Mouse (Mus musculus): ENCODE measurements around the gene Zbtb44. TPM values are rescaled to one million over a fixed set of nuclear protein-coding genes. Genes with fewer than 3 reads are reported as not detected.

Gene Zbtb44
- total and polyA plus RNA-seq, 2 experiments from 2014 or later: 5.4 to 30.1 TPM

DNA sequence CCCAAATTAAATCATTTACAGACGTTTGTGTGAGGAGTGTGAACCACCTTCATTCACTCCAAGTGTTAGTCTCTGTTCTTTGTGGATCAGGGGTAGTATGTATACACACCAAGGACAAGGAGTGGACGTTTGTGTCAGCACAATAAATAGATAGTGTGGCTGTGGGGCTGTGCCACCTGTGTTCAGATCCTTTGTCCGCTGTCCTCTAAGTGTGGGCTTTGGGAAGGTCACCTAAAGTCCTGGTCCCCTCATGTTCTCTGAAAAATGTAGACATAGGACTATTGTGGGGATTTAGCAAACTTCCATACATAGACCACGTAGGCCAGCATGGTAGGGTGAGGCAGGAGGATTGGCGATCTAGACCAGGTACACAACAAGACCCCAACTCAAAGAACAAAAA is 55.1 kb downstream of the Zbtb44 start:
- H3K9me3 ChIP-seq (replicated peaks; ENCODE audit: control insufficient read depth, low read length): no peaks in the 10 kb centered on the region
- DNase-seq (ENCODE audit: low spot score) (no peak), ATAC-seq (ENCODE audit: insufficient read depth, low read depth) (no peak)
- no peak for TF ChIP-seq CTCF (IDR thresholded peaks at IDR 0.05; ENCODE audit: low read depth)
- peaks cover 16% of the 10 kb centered on the region; the same call in 1 of the 2 replicates for H3K27me3 ChIP-seq (ENCODE audit: control insufficient read depth, insufficient read depth, low read length)
- H3K27ac ChIP-seq (ENCODE audit: low read depth): no peak overlapping the region
- H3K4me2 ChIP-seq (ENCODE audit: low read depth, low read length): no peak overlapping the region
- 74% methylated on average over 5 of the region's 5 CpGs for WGBS
- no peak overlapping the region for H3K4me3 ChIP-seq (ENCODE audit: low read depth, low read length)
- no peaks in the 10 kb centered on the region for H3K4me1 ChIP-seq (ENCODE audit: control insufficient read depth, insufficient read depth)
- no peaks in the 10 kb centered on the region for H3K36me3 ChIP-seq (replicated peaks; ENCODE audit: control insufficient read depth, insufficient read depth, low read length)
- no peak overlapping the region for H3K9ac ChIP-seq (replicated peaks; ENCODE audit: low read depth, low read length)

DNA sequence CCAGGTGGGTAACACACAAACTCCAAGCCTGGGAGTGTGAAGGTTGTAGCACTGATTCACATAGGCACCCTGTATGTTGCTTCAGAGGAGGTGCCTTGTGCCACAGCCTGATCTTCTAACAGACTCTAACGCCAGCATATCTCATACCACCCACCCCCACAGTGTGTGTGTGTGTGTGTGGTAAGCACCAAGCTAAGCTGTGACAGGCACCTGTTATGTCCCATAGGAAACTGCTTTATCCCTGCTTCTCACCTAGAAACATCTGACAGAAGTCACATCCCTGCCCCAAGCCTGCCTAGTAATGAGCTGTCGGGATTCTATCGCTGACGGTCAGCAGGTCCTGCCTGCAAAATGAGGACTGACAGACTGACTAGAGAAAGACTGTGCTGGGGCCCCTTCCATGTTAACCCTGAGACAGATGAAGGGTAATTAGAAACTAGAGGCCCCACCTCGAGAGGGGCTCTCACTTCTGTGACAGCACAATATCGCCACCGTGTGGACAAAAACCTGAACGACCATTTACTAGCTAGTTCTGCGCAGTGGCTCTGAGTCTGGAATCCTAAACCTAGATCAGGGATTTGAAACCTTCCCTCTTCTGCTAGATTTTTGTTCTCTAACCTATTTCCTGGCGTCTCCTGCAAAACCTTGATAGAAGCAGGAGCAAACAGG is 55.8 kb downstream of the Zbtb44 start:
- no peak overlapping the region for H3K4me3 ChIP-seq (ENCODE audit: low read depth, low read length)
- H3K9ac ChIP-seq (replicated peaks; ENCODE audit: low read depth, low read length): no peak overlapping the region
- H3K36me3 ChIP-seq (replicated peaks; ENCODE audit: control insufficient read depth, insufficient read depth, low read length): no peaks in the 10 kb centered on the region
- ATAC-seq (ENCODE audit: insufficient read depth, low read depth) (no peak; the same call in 1 of the 2 replicates), DNase-seq (ENCODE audit: low spot score) (peak; percentile 74)
- no peak overlapping the region for H3K4me2 ChIP-seq (ENCODE audit: low read depth, low read length)
- TF ChIP-seq EP300 (IDR thresholded peaks at IDR 0.05; ENCODE audit: low read depth): no peak
- peak; percentile 75 for TF ChIP-seq CTCF (IDR thresholded peaks at IDR 0.05; ENCODE audit: low read depth)
- H3K27ac ChIP-seq (ENCODE audit: low read depth): no peak overlapping the region
- no peaks in the 10 kb centered on the region for H3K4me1 ChIP-seq (ENCODE audit: control insufficient read depth, insufficient read depth)
- H3K27me3 ChIP-seq (ENCODE audit: control insufficient read depth, insufficient read depth, low read length): peaks cover 16% of the 10 kb centered on the region; the same call in 1 of the 2 replicates
- 17% methylated on average over 10 of the region's 10 CpGs for WGBS
- H3K9me3 ChIP-seq (replicated peaks; ENCODE audit: control insufficient read depth, low read length): no peaks in the 10 kb centered on the region

DNA sequence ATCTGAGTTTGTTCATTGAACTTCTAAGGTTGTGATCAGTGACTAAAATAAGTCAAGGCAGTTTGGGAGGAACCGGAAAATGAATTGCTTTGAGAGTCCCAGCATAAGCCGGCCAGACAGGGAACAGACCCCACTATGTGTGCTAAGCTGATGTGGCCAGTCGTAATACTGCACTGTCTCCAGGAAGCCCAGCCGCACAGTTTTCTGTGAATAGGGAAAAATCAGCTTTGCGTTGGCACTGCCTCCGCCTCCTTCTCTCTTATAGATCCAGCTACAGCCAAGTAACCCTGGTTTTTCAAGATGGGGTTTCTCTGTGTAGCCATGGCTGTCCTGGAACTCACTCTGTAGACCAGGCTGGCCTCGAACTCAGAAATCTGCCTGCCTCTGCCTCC is 56.3 kb downstream of the Zbtb44 start:
- 79% methylated on average over 7 of the region's 7 CpGs for WGBS
- Histone ChIP-seq H3K4me2 (ENCODE audit: low read depth, low read length) (no peak overlapping the region), H3K9ac (replicated peaks; ENCODE audit: low read depth, low read length) (no peak overlapping the region), H3K4me1 (ENCODE audit: control insufficient read depth, insufficient read depth) (no peaks in the 10 kb centered on the region), H3K36me3 (replicated peaks; ENCODE audit: control insufficient read depth, insufficient read depth, low read length) (no peaks in the 10 kb centered on the region), H3K27ac (ENCODE audit: low read depth) (no peak overlapping the region), H3K4me3 (ENCODE audit: low read depth, low read length) (no peak overlapping the region), H3K27me3 (ENCODE audit: control insufficient read depth, insufficient read depth, low read length) (peaks cover 16% of the 10 kb centered on the region; the same call in 1 of the 2 replicates), H3K9me3 (replicated peaks; ENCODE audit: control insufficient read depth, low read length) (no peaks in the 10 kb centered on the region)
- ATAC-seq (ENCODE audit: insufficient read depth, low read depth): no peak
- no peak for DNase-seq (ENCODE audit: low spot score)
- no peak for TF ChIP-seq CTCF (IDR thresholded peaks at IDR 0.05; ENCODE audit: low read depth)
- TF ChIP-seq EP300 (IDR thresholded peaks at IDR 0.05; ENCODE audit: low read depth): no peak

DNA sequence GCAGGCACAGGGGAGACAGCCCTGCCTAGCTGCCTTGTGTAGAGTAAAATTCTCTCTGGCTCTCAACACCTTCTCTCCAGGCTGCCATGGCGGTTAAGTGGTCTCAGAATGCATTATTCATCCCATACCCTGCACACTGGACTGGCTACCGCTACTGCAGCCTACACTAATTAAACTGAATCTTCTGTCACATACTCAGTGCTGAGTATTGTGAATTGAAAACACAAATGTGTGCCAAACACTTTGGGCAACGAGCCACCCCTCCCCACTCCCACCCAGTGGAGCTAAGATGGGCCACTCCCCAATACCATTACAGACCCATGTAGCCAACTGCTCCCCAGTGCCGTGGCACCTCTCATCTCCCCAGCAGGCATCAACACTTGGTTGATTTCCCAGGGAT is 57.0 kb downstream of the Zbtb44 start:
- TF ChIP-seq CTCF (IDR thresholded peaks at IDR 0.05; ENCODE audit: low read depth) (no peak), EP300 (IDR thresholded peaks at IDR 0.05; ENCODE audit: low read depth) (no peak)
- Histone ChIP-seq H3K36me3 (replicated peaks; ENCODE audit: control insufficient read depth, insufficient read depth, low read length) (no peaks in the 10 kb centered on the region), H3K9me3 (replicated peaks; ENCODE audit: control insufficient read depth, low read length) (no peaks in the 10 kb centered on the region), H3K4me3 (ENCODE audit: low read depth, low read length) (no peak overlapping the region), H3K4me2 (ENCODE audit: low read depth, low read length) (no peak overlapping the region), H3K9ac (replicated peaks; ENCODE audit: low read depth, low read length) (no peak overlapping the region), H3K27me3 (ENCODE audit: control insufficient read depth, insufficient read depth, low read length) (peaks cover 16% of the 10 kb centered on the region; the same call in 1 of the 2 replicates), H3K27ac (ENCODE audit: low read depth) (no peak overlapping the region), H3K4me1 (ENCODE audit: control insufficient read depth, insufficient read depth) (no peaks in the 10 kb centered on the region)
- DNase-seq (ENCODE audit: low spot score) (no peak), ATAC-seq (ENCODE audit: insufficient read depth, low read depth) (no peak)
- 72% methylated on average over 4 of the region's 4 CpGs for WGBS

DNA sequence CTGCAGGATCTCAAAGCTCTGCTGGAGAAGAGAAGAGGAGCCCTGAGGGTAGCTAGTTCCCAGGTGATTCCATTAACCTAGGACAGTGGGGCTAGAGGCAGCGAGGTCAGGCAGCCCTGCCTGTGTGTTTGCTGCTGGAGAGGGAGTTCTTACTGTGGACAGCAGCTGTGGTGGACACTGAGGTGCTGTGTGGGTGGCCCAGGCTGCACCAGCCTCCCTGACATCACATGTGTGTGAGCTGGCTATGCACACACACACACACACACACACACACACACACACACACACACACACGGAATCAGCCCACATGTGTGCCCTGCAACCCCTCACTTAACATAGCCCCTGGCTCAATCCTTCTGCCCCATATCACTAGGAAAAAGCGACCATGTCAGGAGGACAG is 57.7 kb downstream of the Zbtb44 start:
- Histone ChIP-seq H3K27me3 (ENCODE audit: control insufficient read depth, insufficient read depth, low read length) (peaks cover 16% of the 10 kb centered on the region; the same call in 1 of the 2 replicates), H3K27ac (ENCODE audit: low read depth) (no peak overlapping the region)
- 65% methylated on average over 3 of the region's 3 CpGs for WGBS

DNA sequence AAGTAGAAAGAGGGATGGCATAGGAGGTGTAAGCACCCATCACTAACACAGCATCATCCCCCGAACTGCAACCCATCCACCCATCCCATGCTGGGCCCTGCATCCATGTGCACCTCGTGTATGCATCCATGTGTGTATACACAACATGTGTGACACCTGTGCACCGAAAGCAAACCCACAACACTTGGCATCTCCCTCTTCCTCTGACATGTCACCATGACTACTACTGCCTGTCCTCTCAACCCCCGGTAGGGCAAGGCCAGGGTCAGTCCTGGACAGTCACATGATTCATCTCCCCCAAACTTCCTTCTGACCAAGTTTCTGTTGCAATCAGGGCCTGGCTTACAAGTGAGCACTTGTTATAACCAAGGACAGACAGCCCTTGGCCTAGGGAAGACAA is 58.4 kb downstream of the Zbtb44 start:
- ATAC-seq (ENCODE audit: insufficient read depth, low read depth) (no peak), DNase-seq (ENCODE audit: low spot score) (no peak)
- Histone ChIP-seq H3K36me3 (replicated peaks; ENCODE audit: control insufficient read depth, insufficient read depth, low read length) (no peaks in the 10 kb centered on the region), H3K9ac (replicated peaks; ENCODE audit: low read depth, low read length) (no peak overlapping the region), H3K4me3 (ENCODE audit: low read depth, low read length) (no peak overlapping the region), H3K4me2 (ENCODE audit: low read depth, low read length) (no peak overlapping the region), H3K27me3 (ENCODE audit: control insufficient read depth, insufficient read depth, low read length) (peaks cover 16% of the 10 kb centered on the region; the same call in 1 of the 2 replicates), H3K9me3 (replicated peaks; ENCODE audit: control insufficient read depth, low read length) (no peaks in the 10 kb centered on the region), H3K4me1 (ENCODE audit: control insufficient read depth, insufficient read depth) (no peaks in the 10 kb centered on the region), H3K27ac (ENCODE audit: low read depth) (no peak overlapping the region)
- TF ChIP-seq CTCF (IDR thresholded peaks at IDR 0.05; ENCODE audit: low read depth) (no peak), EP300 (IDR thresholded peaks at IDR 0.05; ENCODE audit: low read depth) (no peak)
- 78% methylated on average over 4 of the region's 4 CpGs for WGBS

More for the DNA sequence above, 57.7 kb downstream of the Zbtb44 start:
- Histone ChIP-seq H3K9me3 (replicated peaks; ENCODE audit: control insufficient read depth, low read length) (no peaks in the 10 kb centered on the region), H3K4me1 (ENCODE audit: control insufficient read depth, insufficient read depth) (no peaks in the 10 kb centered on the region), H3K9ac (replicated peaks; ENCODE audit: low read depth, low read length) (no peak overlapping the region), H3K36me3 (replicated peaks; ENCODE audit: control insufficient read depth, insufficient read depth, low read length) (no peaks in the 10 kb centered on the region), H3K4me3 (ENCODE audit: low read depth, low read length) (no peak overlapping the region), H3K4me2 (ENCODE audit: low read depth, low read length) (no peak overlapping the region)
- no peak for DNase-seq (ENCODE audit: low spot score)
- TF ChIP-seq EP300 (IDR thresholded peaks at IDR 0.05; ENCODE audit: low read depth) (no peak), CTCF (IDR thresholded peaks at IDR 0.05; ENCODE audit: low read depth) (no peak)
- ATAC-seq (ENCODE audit: insufficient read depth, low read depth): no peak
